Mouse (Mus musculus): ENCODE measurements around the gene Kcnj12. TPM values are rescaled to one million over a fixed set of nuclear protein-coding genes. Genes with fewer than 3 reads are reported as not detected.
A peak's percentile ranks its signal among the peaks of the same experiment; 100 is the strongest.

Gene Kcnj12
- total RNA-seq, 2 experiments from 2014 or later: 13.7 to 16.4 TPM

DNA sequence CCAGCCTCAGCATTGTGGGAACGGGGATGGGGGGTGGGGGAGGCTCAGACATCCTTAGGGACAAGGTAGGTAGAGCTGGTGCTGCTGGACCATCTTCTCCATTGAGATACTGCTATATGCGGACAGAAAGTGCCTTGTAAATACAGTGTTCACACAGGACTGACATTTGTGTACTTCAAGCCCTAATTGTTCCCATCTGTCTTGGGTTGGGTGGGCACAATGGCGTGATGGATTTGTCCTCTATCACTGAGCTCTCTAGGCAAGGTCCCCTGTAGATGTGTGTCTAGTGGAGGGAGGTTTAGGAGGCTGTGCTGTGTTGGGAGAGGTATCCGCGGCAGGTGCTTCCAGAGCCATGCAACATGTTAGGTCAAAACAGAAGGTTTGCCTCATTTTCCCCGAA is 2.0 kb downstream of the Kcnj12 start:
- DNase-seq (ENCODE audit: low spot score in 2 of 2): no peak

DNA sequence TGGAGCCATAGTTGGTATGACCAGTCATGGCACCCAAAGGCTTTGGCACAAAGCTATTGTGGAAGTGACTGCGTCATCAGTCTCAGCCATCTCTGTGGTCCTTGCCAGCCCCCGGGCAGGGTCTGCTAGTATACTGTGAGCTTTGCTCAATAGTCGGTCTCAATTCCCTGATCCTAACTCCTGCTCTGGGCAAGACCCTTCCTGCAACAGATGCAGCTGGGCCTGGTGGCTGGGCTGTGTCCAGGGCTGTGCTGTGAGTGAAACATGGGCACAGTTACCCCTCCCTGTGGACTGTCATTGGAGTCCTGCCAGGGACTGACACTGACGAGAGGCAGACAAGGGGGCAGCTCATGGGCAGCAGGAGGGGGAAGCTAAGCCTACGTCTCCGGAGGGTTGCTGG is 2.6 kb downstream of the Kcnj12 start:
- no peak for DNase-seq (ENCODE audit: low spot score in 2 of 2)

DNA sequence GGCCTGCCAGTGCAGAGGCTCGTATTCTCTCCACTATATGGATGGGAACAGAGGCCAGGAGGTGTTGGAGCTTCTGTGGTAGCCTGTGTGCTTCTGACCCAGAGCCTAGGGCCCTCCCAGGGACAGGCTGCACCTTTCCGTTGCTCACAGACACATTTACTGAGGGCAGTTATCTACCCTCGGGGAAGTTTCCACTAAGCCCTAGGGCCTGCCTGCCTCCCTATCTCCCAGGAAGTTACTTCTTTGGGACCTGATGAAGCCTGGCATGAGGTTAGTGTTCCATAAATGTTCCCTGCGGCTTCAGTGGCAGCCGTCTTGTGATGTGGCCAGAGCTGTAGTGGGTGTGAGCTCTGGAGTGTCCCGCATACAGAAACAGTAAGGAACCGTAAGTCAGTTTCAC is 3.2 kb downstream of the Kcnj12 start:
- DNase-seq (ENCODE audit: low spot score in 2 of 2): no peak

DNA sequence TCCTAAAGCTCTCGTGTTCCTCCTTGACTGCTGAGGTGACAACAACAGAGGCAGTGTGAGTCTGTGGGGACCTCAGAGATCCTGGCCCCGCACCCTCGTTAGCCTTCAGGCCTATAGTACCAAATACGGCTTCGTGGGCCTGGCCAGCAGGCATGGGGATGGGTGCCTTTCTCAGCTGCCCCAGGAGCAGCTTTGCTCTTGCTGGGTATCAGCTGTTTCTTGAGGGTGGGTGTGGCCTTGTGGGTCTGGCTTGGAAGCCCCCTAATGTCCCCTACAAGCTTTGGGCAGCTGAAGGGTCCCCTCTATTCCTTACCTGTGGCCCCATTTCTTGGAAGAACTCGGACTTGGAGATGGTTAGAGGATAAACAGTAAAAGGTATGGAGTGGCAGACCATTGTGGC is 4.0 kb downstream of the Kcnj12 start:
- DNase-seq (ENCODE audit: low spot score in 2 of 2): no peak

DNA sequence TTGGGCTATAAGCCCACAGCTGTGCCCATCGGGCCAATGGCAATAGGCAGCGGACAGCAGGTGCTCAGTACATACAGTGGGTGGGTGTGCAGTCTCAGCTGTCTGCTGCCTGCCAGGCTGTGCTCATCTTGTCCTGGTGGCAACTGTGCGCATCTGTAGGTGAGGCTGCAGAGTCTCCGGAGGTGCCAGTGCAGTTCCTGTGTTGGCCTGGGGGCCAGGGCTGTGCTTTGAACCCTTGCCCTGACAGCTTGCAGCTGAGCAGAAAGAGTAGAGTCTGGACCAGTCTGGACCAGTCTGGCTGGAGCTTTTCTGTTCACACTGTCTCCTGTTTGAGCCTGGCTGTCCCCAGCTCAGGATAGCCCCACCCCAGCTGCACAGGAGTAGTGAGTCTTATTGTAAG is 4.8 kb downstream of the Kcnj12 start:
- no peak for DNase-seq (ENCODE audit: low spot score in 2 of 2)

DNA sequence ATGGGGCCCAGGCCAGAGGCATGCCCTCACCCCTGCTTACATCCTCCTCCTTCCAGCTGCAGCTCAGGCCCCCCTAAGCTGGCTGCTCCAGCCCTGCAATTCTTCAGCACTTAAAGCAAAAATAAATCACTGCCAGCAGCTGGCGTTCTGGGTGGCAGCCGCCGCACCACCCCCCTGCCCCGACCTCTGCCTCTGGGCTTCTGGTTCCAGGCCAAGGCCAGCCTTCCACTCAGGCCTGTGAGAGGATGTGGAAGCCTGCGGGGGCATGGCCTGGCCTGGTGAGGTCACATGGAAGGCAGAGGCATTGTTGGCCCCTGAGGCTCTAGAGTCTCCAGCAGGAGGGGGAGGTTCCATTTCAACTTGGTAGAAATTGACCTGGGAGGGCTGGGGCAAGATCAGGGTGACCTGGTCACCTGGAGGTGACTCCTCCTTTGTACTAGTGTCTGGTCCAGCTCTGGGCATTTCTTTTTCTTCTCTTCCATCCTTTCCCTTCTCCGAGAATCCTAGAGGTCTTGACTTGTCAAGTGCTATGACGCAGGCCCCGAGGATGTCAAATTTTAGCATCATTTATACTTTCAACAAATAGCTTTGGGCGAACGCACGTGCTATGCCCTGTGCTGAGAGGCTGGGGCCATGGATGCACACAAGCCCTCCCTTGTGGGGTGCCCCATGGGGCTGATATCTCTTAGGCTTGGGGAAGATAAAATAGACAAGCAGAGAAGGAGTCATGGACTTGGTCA is 6.0 kb downstream of the Kcnj12 start:
- DNase-seq (ENCODE audit: low spot score in 2 of 2): peak in 1 of 2 experiments; percentile 36

DNA sequence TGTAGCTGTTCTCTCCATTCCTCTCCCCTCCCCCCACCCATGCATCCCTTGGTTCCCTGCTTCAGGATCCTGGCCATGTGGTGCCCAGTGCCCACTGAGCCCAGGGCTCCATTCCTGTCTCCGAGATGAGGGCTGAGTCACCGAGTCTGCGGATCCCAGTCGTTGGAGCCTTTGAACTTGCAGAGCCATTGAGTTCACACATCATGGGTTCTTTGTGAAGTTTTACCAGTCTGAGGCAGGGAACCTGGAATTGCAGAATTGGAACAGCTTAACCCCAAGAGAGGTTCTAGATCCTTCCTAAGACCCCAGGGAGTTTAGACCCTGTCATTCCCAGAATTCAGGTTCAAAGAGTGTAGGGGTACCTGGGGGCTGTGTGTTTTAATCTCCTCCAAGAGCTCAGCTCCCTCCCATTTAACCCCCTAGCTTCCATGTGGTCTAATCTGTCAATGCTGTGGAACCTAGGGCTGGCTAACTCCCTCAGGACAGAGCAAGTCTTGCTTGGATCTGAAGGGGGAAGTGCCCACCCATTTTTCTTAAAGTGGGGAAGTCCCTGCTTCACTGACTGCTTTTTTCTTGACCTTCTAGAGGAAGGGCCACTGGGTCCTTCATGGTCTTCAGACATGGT is 6.9 kb downstream of the Kcnj12 start:
- no peak for DNase-seq (ENCODE audit: low spot score in 2 of 2)

DNA sequence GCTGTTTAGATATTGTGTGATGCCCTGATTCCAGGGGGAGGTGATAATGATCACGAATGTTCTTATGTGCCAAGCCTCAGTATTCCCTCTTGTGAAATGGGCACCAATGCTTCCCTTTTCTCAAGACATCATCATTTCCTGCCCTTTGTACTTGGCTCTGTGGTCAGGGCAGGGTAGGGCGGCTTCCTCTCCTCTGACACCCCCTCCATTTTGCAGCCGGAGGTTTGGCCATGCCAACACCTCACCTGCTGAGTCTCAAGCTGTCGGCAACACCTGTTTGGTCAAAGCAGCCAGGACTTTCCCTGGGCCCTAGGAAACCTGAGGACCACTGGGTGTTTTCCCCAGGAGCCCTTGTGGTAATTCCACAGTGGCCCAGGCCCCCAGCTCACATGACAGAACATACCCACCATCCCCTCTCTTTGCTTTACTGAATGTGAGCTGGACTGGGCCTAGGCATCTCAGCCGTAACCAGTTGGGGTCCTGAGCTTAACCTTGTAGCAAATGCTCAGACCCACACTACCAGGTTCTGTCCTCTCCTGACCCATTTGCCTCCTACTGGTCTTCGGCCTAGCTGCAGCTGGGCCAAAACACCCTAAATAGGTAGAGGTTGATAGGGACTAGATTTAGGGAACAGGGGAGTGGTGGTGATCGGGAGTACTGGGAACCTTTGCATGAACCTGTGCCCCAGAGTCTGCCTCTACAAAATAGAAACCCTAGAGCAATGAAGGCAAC is 7.7 kb downstream of the Kcnj12 start:
- no peak for DNase-seq (ENCODE audit: low spot score in 2 of 2)

DNA sequence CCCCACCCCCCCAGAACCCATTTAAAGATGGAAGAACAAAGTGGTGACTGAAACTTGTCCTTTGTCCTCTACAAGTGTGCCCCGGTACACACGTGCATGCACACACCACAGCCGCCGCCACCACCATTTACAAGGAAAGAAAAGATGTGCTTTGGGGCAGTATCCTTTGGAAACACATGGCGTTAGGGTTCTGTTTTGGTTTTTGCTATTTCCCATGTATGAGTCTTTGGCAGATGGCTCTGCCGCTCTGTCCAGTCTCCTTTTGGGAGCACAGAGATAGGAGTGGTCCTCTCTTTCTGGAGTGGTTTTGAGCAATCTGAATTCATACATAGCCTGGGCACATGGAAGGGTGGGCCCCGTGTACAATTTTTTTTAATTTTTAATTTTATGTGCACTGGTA is 8.8 kb downstream of the Kcnj12 start:
- no peak for DNase-seq (ENCODE audit: low spot score in 2 of 2)

DNA sequence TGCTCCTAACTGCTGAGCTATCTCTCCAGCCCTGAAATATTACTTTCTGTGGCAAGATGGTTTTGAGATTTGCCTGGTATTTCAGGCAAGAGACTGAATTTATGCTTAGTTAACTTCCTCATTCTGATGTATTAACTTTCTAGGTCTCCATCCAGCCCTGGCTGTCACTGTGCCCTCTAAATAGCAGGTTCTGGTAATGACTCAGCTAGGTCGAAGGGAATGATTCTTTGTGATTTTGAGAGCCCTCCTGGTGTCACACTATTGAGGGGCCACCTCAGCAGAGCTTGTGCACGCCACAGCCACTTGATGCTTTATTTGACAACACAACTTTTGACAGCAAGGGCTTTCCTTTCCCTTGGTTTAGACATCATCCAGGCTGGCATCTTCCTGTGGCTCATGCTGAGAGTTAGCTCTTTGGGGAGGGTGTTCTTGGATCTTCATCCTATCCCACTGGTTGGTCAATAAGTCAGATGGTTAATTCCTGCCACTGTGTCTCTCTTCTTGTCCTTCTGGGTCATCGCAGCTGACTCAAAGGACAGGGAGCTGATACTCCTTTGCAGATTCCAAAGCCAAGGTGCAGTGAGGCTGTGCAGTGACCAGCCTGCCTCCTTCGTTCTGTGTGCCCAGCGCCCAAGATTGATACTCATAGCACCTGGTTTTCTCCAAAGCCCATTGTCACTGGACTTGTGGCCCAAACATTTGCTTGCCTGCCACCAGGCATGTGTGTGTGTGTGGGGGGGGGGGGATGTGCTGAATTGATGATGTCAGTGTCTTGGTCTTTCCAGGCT is 9.5 kb downstream of the Kcnj12 start:
- DNase-seq (ENCODE audit: low spot score in 2 of 2): no peak

DNA sequence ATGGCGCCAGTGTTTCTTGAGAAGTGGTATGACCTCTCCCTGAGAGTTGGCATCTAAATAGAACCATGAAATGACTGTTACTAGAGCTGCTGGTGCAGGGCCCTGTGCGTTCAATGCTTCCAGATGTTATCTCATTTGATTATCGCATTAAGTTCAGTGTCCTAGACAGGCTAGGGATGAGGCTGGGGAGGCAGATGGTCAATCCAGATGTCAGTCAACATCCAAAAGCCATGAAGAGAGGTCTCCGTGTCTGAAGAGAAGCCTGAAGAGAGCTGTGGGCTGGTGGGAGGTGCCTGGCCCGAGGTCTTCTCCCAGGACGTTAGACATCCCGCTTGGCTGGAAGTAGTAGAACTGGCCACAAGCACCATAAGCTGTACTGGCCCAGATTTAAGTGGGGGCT is 10.1 kb downstream of the Kcnj12 start:
- DNase-seq (ENCODE audit: low spot score in 2 of 2): no peak

DNA sequence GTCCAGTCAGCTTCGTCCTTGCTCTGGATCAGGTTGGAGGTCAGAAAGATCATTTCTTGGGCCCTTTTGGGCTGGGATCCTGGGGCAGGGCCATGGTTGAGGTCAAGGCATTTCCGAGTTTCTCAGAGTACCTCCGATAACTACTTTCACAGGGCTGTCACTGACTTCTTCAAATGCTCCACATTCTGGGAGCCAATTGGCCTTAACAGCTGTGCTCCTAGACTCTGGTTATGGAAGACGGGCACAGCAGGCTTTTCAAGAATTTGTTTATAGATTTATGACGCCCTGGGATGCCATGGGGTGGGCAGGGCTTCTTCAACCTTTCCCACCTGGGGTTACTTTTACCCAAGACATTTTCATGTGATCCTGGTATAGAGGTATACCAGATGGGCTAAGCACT is 10.8 kb downstream of the Kcnj12 start:
- no peak for DNase-seq (ENCODE audit: low spot score in 2 of 2)

DNA sequence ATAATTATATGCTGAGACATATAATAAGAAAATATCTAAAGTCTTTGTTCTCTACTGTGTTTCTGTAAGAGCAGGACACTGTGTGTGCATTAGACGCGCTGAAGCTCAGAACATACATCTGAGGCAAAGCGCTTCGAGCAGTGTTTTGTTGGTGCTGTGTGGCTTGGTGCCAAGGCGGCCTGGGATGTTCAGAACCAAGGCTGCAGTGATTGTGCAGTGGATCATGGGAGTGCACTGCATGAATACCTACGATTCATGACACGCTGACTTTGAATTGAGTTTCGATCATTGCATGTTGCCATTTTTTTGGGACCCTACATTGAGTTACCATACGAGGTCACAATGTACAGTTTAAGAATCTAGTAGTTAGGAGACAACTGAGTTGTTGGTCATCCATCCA is 14.3 kb downstream of the Kcnj12 start:
- DNase-seq (ENCODE audit: low spot score in 2 of 2): no peak

DNA sequence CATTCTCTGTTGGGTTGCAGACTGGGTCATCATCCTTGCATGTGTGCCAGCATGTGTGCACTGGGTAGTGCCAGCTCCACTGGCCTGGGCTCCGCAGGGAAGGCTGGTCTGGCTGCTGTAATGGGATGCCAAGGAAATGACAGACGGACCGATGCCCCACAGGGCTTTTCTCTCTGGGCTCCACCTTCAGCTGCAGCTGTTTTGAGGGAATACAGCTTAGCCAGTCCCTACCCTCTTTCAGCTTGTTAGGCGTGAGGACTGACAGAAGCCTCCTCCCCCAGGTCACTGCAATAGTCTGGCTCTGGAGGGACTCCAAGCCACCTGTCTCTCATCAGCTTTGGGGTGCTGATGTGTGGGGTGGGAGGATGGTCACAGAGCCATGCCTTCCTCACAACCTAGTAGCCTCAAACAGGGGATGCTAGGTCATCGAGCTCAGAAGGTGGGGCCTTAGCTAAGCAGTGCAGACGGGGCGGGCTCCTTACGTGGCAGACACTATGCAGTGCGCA is 16.0 kb downstream of the Kcnj12 start:
- DNase-seq (ENCODE audit: low spot score in 2 of 2): no peak

DNA sequence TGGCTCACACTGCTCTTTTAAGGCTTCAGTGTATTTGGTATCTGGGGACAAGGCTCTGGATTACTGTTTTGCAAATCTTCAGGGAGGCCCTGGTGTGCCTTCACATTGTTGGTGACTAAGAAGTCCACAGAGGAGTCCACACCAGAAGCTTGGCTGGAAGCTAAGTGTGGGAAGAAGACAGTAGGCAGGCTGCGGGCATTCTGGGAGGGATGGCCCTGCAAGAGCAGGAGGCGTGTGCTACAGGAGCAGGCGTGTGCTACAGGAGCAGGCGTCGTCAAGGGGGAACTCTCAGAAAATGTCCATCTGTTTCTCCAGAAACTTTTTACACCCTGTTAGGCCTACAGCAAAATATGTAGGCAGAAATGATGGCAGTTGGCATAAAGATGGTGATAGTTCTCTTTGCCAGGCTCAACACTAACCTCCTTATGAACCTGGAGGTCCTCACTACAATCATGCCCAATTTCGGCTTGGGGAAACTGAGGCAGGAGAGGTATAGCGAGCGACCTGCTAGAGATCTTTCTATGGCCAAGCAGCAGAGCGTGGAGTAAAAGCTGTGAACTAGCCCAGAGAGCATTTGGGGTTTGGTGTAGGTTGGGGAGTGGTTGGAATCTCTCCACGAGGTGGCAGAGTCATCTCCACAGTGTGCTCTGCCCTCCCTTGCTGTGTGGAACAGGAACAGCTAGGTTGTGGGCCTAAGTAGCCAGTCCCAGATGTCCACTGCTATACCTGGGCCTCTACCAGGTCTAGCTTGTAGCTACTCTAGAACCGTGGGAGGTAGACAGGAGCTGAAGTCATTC is 18.7 kb downstream of the Kcnj12 start:
- DNase-seq (ENCODE audit: low spot score in 2 of 2): no peak

DNA sequence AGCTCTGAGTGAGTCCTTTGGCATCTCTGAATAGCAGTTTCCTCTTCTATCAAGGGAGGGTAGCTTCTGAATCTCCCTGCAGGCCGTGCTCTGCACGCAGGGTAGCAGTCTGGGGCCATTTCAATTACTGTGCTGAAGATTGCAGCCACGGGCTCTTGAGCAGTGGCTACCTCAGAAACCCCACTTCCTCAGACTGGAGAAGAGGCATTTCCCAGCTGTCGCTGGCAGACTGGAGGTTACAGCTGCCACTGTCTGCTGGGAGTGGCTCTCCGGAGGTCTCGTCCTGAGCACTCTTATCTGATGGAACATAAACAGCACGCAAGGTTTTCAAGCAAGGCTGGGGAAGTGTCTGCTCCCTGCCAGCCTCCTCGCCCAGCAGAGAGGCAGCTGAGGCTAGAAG is 20.2 kb downstream of the Kcnj12 start:
- no peak for DNase-seq (ENCODE audit: low spot score in 2 of 2)

DNA sequence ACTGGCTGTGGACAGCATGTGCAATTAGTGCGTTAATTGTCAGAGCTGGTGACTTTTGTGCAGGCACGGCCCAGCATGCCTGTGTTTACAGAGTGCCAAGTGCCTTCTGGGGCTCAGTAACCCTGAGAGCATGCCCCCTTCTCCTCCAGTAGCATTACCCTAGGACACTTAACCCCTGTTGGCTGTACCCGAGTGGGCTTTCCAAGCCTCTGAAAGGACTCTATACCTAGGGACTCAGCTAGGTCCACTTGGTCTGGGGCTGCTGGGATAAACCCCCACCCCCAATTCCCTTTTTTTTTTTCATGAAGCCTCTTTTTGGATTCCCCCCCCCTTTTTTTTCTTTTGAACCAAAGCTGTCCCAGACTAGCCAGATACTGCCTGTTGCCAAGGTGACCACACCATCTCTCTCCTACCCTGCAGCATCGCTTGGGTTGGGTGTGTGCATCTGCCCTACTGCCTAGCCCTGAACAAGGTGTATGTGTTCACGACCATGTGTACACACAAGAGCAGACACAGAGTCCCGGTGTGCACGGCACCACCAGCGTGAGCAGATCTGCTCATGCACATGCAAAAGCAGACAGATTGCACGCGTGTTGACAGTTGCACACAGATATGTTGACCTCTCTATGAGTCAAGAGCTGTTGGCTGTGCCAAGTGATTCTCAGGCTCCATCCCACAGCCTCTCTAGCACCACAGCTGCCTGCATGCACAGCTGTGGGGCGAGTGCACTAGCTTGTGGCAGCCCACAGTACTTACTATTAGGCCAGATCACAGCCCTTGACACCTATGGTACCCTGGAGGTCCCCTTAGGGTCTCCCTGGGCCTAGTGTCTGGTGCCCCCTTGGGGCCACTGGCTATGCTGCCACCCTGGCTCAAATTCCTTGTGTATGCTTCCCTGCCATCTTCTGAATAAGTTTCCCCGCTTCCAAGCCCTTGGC is 21.0 kb downstream of the Kcnj12 start:
- DNase-seq (ENCODE audit: low spot score in 2 of 2): no peak

DNA sequence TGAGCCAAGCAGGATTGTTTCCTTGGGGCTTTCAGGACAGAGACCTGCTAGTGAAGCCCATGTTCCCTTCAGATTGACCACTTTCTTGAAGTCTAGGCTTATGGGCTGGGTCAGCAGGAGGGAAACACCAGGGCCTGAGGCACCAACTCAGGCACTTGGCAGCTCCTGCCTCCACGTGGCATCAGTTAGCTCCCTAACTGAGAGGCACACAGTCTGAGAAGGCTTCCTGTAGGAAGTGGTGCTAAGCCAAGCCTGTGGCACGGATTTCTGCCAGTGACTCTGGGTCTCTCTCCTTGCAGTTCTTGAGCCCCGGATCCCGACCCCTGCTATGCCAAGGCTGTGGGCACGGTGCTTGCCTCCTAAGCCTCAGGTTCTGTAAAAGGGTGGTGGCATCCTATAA is 22.4 kb downstream of the Kcnj12 start:
- DNase-seq (ENCODE audit: low spot score in 2 of 2): no peak

DNA sequence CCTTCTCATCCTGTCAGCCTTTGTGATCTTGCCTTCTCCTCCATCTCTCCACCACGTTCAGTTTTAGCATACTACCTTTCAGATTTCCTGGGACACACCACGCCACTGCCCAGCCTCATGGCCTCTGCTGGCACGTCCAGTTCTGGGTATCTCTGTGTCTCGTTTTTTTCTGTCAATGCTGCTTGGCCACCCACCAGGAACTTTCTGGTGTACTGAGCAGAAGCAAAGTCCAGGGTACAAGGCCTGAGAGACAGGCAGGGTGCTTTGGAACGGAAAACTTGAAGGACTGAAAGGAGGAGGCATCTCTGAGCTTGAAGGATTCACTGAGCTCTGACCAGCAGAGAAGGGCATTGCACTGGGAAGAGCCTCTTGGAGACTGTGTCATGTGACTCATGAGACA is 25.1 kb downstream of the Kcnj12 start:
- DNase-seq (ENCODE audit: low spot score in 2 of 2): no peak

DNA sequence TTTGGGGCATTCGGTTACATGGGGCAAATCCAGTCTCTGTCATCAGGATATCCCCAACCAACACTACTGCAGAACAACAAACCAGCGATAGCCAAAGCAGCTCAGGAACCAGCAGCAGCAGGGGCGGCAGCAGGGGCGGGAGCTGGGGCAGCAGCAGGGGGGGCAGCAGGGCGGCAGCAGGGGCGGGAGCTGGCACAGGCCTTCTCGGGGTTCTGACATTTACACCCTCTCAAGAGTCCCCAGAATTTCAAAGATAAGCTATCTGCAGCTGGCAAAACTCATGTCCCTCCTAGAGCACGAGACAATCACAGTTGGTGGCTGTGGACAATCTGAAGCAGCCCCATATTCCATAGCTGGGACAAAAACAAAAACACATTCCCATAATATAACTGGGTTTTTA is 28.8 kb downstream of the Kcnj12 start:
- no peak for DNase-seq (ENCODE audit: low spot score in 2 of 2)

All from gastrocnemius, postnatal 4 days (tissue).